Mouse (Mus musculus): ENCODE results near the gene Gal3st4. TPM values are rescaled to one million over a fixed set of nuclear protein-coding genes. Genes with fewer than 3 reads are reported as not detected.

The Gal3st4 gene
- polyA plus RNA-seq, 1 experiment from 2014 or later = 0.45 TPM

DNA sequence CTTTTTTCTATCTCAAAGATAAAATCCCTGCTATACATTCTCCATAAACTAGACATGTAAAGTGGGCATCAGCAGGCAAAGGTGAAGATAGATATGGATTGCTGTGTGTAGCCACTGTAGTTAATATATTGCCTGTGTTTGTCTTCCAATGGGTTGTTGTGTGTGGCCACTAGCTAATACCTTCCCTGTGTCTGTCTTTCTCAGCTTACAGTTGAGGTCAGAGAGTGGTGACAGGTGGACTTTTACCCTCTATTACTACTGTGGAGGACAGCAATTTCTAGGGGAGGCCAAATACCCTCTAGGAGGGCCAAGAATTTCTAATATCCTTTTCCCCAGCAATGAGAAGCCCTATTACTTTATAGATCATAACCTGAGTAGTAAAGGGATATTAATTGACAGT, 38.4 kb downstream of the Gal3st4 start:
- H3K4me3 ChIP-seq (ENCODE audit: low read length) = no peak overlapping the region
- no peaks in the 10 kb centered on the region for H3K9me3 ChIP-seq (replicated peaks; ENCODE audit: control insufficient read depth, low read length)
- no peak overlapping the region for H3K27ac ChIP-seq (ENCODE audit: low read length)
- H3K36me3 ChIP-seq (ENCODE audit: control insufficient read depth, insufficient read depth) = no peaks in the 10 kb centered on the region
- no peak overlapping the region for H3K4me2 ChIP-seq (ENCODE audit: low read depth, low read length)
- H3K27me3 ChIP-seq (ENCODE audit: control insufficient read depth, insufficient read depth, low read length) = no peaks in the 10 kb centered on the region
- ATAC-seq (replicated peaks; ENCODE audit: extremely low read depth, insufficient read depth, low FRiP score) = no peak
- no peak overlapping the region for H3K9ac ChIP-seq (ENCODE audit: low read length)
- H3K4me1 ChIP-seq (ENCODE audit: control insufficient read depth, insufficient read depth, low read length) = no peaks in the 10 kb centered on the region

DNA sequence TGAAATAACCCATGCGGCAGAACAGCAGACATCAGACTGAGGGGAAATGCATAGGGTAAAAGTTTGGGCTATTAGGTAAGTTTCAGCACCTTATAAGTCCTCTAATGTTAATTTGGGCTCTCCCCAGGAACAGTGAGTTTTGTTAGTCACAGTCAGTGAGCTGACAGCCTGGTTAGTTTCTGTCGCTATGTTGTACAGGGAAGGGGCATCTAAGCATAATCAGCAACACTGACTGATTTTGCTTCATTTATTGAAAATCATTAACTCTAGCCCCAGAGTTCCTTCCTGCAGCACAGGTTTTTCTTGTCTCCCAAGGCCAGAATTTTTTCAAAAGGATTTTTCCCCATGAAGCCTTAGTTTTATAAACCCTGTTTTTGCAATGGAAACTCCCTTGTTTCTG, 38.9 kb downstream of the Gal3st4 start:
- H3K36me3 ChIP-seq (ENCODE audit: control insufficient read depth, insufficient read depth) = no peaks in the 10 kb centered on the region
- WGBS = 87% methylated on average over 2 of the region's 2 CpGs
- H3K4me1 ChIP-seq (ENCODE audit: control insufficient read depth, insufficient read depth, low read length) = no peaks in the 10 kb centered on the region
- H3K27me3 ChIP-seq (ENCODE audit: control insufficient read depth, insufficient read depth, low read length) = no peaks in the 10 kb centered on the region
- H3K4me3 ChIP-seq (ENCODE audit: low read length) = no peak overlapping the region
- no peak overlapping the region for H3K9ac ChIP-seq (ENCODE audit: low read length)
- no peak overlapping the region for H3K4me2 ChIP-seq (ENCODE audit: low read depth, low read length)
- no peaks in the 10 kb centered on the region for H3K9me3 ChIP-seq (replicated peaks; ENCODE audit: control insufficient read depth, low read length)
- no peak overlapping the region for H3K27ac ChIP-seq (ENCODE audit: low read length)
- no peak for ATAC-seq (replicated peaks; ENCODE audit: extremely low read depth, insufficient read depth, low FRiP score)

DNA sequence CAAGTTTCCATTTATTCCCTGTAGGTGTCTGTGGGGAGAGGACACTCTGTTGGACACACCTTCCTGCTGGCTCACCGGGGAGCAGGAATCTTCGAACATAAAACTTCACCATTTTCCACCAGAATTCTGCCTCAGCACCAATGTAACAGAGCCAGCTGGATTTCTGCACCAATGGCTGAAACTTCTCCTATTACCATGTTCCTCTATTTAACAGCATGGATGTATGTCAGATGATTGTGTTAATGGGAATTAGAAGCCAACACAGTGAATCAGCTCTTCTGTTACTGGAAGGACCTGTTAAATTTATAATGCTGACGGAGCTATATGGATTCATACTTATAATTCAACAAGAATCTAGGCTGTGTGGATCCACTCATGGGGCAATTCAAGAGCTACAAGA, 43.1 kb downstream of the Gal3st4 start:
- 88% methylated on average over 3 of the region's 3 CpGs for WGBS
- no peak overlapping the region for H3K9ac ChIP-seq (ENCODE audit: low read length)
- no peak overlapping the region for H3K4me3 ChIP-seq (ENCODE audit: low read length)
- no peak overlapping the region for H3K27ac ChIP-seq (ENCODE audit: low read length)
- no peaks in the 10 kb centered on the region for H3K4me1 ChIP-seq (ENCODE audit: control insufficient read depth, insufficient read depth, low read length)
- H3K27me3 ChIP-seq (ENCODE audit: control insufficient read depth, insufficient read depth, low read length) = no peaks in the 10 kb centered on the region
- no peak for ATAC-seq (replicated peaks; ENCODE audit: extremely low read depth, insufficient read depth, low FRiP score)
- no peak overlapping the region for H3K4me2 ChIP-seq (ENCODE audit: low read depth, low read length)
- H3K36me3 ChIP-seq (ENCODE audit: control insufficient read depth, insufficient read depth) = no peaks in the 10 kb centered on the region
- H3K9me3 ChIP-seq (replicated peaks; ENCODE audit: control insufficient read depth, low read length) = no peaks in the 10 kb centered on the region

DNA sequence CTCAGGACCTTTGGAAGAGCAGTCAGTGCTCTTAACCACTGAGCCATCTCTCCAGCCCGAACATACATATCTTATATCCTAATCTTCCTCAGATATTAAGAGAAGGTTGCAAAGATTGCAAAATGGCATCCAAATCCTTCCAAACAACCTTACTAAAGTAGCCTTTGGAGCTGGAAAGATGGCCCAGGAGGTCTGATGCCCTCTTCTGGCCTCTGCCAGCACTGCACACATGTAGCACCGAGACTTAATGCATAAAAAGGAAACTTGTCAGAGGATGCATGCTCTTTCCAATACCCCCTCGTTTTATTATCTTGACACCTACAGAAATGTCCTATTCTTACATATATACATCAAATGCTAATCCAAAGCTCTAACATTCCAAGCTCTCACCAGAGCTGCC, 44.6 kb downstream of the Gal3st4 start:
- no peaks in the 10 kb centered on the region for H3K36me3 ChIP-seq (ENCODE audit: control insufficient read depth, insufficient read depth)
- H3K4me1 ChIP-seq (ENCODE audit: control insufficient read depth, insufficient read depth, low read length) = no peaks in the 10 kb centered on the region
- 55% methylated on average over 3 of the region's 3 CpGs for WGBS
- no peaks in the 10 kb centered on the region for H3K9me3 ChIP-seq (replicated peaks; ENCODE audit: control insufficient read depth, low read length)
- no peaks in the 10 kb centered on the region for H3K27me3 ChIP-seq (ENCODE audit: control insufficient read depth, insufficient read depth, low read length)
- H3K4me3 ChIP-seq (ENCODE audit: low read length) = no peak overlapping the region
- H3K4me2 ChIP-seq (ENCODE audit: low read depth, low read length) = no peak overlapping the region
- H3K9ac ChIP-seq (ENCODE audit: low read length) = no peak overlapping the region
- ATAC-seq (replicated peaks; ENCODE audit: extremely low read depth, insufficient read depth, low FRiP score) = no peak
- no peak overlapping the region for H3K27ac ChIP-seq (ENCODE audit: low read length)

DNA sequence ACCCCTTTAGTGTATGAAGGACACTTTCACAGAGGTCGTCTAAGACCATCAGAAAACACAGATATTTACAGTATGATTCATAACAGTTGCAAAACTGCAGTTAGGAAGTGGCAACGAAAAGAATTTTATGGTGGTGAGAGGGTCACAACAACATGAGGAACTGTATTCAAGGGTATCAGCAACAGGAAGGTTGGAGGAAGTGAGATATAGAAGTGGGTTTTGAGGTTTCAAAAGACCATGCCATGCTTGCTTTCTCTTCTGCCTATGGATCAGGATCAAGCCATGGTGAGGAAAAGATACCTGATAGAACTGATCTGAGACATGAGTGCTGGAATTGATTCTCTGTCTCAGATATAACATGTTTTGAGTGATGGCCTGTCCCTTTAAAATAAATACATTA, 45.3 kb downstream of the Gal3st4 start:
- ATAC-seq (replicated peaks; ENCODE audit: extremely low read depth, insufficient read depth, low FRiP score) = no peak
- 45% methylated on average over 2 of the region's 2 CpGs for WGBS
- H3K9ac ChIP-seq (ENCODE audit: low read length) = no peak overlapping the region
- H3K27me3 ChIP-seq (ENCODE audit: control insufficient read depth, insufficient read depth, low read length) = no peaks in the 10 kb centered on the region
- no peak overlapping the region for H3K4me2 ChIP-seq (ENCODE audit: low read depth, low read length)
- H3K36me3 ChIP-seq (ENCODE audit: control insufficient read depth, insufficient read depth) = no peaks in the 10 kb centered on the region
- no peaks in the 10 kb centered on the region for H3K9me3 ChIP-seq (replicated peaks; ENCODE audit: control insufficient read depth, low read length)
- H3K4me3 ChIP-seq (ENCODE audit: low read length) = no peak overlapping the region
- H3K27ac ChIP-seq (ENCODE audit: low read length) = no peak overlapping the region
- no peaks in the 10 kb centered on the region for H3K4me1 ChIP-seq (ENCODE audit: control insufficient read depth, insufficient read depth, low read length)

DNA sequence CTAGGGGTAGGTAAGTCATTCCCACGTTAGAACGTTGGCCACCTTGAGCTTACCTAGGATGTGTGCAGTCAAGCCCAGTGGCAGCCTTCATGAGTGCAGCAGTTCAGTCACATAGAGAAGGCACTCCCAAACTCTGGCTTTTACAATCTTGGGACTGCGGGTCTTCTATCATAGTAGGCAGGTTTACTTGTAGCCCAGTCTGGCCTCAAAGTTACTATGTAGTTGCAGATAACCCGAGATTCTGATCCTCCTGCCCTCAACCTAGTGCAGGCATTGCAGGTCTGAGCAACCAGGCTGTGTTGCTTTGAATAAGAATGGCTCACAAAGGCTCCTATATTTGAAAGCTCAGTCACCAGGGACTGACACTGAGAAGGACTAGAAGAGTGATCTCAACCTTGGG, 46.1 kb downstream of the Gal3st4 start:
- no peaks in the 10 kb centered on the region for H3K4me1 ChIP-seq (ENCODE audit: control insufficient read depth, insufficient read depth, low read length)

DNA sequence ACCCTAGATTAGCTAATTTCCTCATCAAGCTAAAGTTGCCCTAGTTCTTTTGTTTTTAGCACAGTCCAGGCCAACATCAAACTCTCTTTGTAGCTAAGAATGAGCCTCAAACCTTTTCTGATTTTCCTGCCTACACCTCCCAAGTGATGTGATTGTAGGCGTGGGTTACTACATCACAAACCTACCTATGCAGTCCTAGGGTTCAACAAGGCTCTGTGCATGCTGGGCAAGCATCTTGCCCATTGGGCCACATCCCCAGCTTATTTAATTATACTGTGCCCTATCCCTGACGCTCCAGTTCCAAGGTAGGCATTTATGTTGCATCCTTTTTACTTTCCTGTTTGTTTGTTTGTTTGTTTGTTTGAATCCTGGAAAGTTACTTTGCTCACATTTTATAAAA, 46.9 kb downstream of the Gal3st4 start, which contains the start of gene Nxpe5:
Nxpe5 (plus strand) TSS at position 199 of the 400 bp plus-strand sequence.
- Histone ChIP-seq H3K27ac (ENCODE audit: low read length) (no peak within 1 kb of the TSS), H3K4me3 (ENCODE audit: low read length) (no peak within 1 kb of the TSS), H3K4me1 (ENCODE audit: control insufficient read depth, insufficient read depth, low read length) (no peaks in the 10 kb centered on the region), H3K36me3 (ENCODE audit: control insufficient read depth, insufficient read depth) (no peaks in the 10 kb centered on the region), H3K4me2 (ENCODE audit: low read depth, low read length) (no peak within 1 kb of the TSS), H3K9ac (ENCODE audit: low read length) (no peak within 1 kb of the TSS), H3K27me3 (ENCODE audit: control insufficient read depth, insufficient read depth, low read length) (no peaks in the 10 kb centered on the region), H3K9me3 (replicated peaks; ENCODE audit: control insufficient read depth, low read length) (no peaks in the 10 kb centered on the region)
- ATAC-seq (replicated peaks; ENCODE audit: extremely low read depth, insufficient read depth, low FRiP score) = no peak
- 58% methylated on average over 2 of the region's 2 CpGs for WGBS

More for the DNA sequence above, 46.1 kb downstream of the Gal3st4 start:
- Histone ChIP-seq H3K27ac (ENCODE audit: low read length) (no peak overlapping the region), H3K36me3 (ENCODE audit: control insufficient read depth, insufficient read depth) (no peaks in the 10 kb centered on the region), H3K4me3 (ENCODE audit: low read length) (no peak overlapping the region), H3K27me3 (ENCODE audit: control insufficient read depth, insufficient read depth, low read length) (no peaks in the 10 kb centered on the region), H3K9ac (ENCODE audit: low read length) (no peak overlapping the region), H3K9me3 (replicated peaks; ENCODE audit: control insufficient read depth, low read length) (no peaks in the 10 kb centered on the region), H3K4me2 (ENCODE audit: low read depth, low read length) (no peak overlapping the region)
- WGBS = 75% methylated on average over 4 of the region's 4 CpGs
- no peak for ATAC-seq (replicated peaks; ENCODE audit: extremely low read depth, insufficient read depth, low FRiP score)

DNA sequence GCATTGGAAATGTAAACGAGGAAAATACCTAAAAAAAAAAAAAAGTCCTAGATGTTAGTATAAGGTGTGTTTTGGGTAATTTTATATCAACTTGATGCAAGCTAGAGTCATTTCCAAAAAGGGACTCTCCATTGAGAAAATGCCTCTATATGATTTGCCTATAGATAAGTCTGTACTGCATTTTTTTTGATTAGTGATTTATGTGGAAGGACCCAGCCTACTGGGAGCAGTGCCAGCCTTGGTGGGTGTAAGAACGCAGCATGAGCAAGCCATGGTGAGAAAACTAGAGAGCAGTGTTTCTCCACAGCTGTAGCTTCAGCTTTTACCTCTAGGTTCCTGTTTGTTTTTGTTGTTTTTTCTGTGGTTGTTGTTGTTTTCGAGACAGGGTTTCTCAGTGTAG, 49.4 kb downstream of the Gal3st4 start:
- no peak overlapping the region for H3K9ac ChIP-seq (ENCODE audit: low read length)
- H3K4me2 ChIP-seq (ENCODE audit: low read depth, low read length) = no peak overlapping the region
- H3K4me1 ChIP-seq (ENCODE audit: control insufficient read depth, insufficient read depth, low read length) = no peaks in the 10 kb centered on the region
- ATAC-seq (replicated peaks; ENCODE audit: extremely low read depth, insufficient read depth, low FRiP score) = no peak
- H3K4me3 ChIP-seq (ENCODE audit: low read length) = no peak overlapping the region
- 47% methylated on average over 3 of the region's 3 CpGs for WGBS
- H3K27ac ChIP-seq (ENCODE audit: low read length) = no peak overlapping the region
- no peaks in the 10 kb centered on the region for H3K9me3 ChIP-seq (replicated peaks; ENCODE audit: control insufficient read depth, low read length)
- H3K27me3 ChIP-seq (ENCODE audit: control insufficient read depth, insufficient read depth, low read length) = no peaks in the 10 kb centered on the region
- no peaks in the 10 kb centered on the region for H3K36me3 ChIP-seq (ENCODE audit: control insufficient read depth, insufficient read depth)

DNA sequence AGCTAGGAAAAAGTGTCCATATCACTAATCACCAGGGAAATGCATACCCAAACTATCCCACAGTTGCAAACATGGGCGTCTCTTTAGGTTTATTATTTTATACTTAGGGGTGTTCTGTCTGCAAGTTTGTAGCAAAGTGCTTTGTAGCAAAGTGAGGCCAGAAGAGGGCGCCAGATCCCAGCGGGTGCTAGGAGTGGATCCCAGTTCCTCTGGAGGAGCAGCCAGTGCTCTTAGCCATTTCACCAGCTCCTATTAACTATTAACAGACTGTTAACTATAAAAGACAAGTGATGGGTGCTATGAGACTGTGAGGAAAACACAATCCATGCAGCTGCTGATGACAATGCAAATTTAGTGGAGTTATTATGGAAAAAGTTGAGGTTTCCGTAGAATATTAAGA, 50.5 kb downstream of the Gal3st4 start:
- H3K36me3 ChIP-seq (ENCODE audit: control insufficient read depth, insufficient read depth) = no peaks in the 10 kb centered on the region
- no peaks in the 10 kb centered on the region for H3K9me3 ChIP-seq (replicated peaks; ENCODE audit: control insufficient read depth, low read length)
- no peak for ATAC-seq (replicated peaks; ENCODE audit: extremely low read depth, insufficient read depth, low FRiP score)
- H3K27me3 ChIP-seq (ENCODE audit: control insufficient read depth, insufficient read depth, low read length) = no peaks in the 10 kb centered on the region
- H3K4me1 ChIP-seq (ENCODE audit: control insufficient read depth, insufficient read depth, low read length) = no peaks in the 10 kb centered on the region
- H3K27ac ChIP-seq (ENCODE audit: low read length) = no peak overlapping the region
- no peak overlapping the region for H3K4me2 ChIP-seq (ENCODE audit: low read depth, low read length)
- H3K9ac ChIP-seq (ENCODE audit: low read length) = no peak overlapping the region
- H3K4me3 ChIP-seq (ENCODE audit: low read length) = no peak overlapping the region
- WGBS = 26% methylated on average over 4 of the region's 4 CpGs

DNA sequence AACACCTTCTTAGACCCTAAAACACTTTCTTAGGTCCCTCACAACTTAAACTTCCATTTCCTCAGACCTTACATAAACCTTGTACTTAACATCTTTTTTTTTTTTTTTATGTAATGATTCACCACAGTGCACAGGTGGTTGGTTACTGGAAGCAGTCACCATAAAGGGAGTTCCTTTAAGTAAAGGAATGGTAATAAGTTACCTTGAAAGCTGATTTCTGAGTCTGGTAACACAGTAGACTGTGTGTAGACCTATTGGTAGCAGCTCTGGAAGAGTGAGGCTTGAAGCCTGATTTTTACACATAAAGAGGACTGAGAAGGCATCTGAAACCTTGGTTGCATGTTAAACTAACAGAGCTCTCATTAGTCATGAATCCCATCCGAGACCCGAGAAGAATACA, 52.8 kb downstream of the Gal3st4 start:
- H3K9me3 ChIP-seq (replicated peaks; ENCODE audit: control insufficient read depth, low read length) = peaks cover 5% of the 10 kb centered on the region; the same call in 1 of the 2 replicates
- ATAC-seq (replicated peaks; ENCODE audit: extremely low read depth, insufficient read depth, low FRiP score) = no peak
- no peak overlapping the region for H3K9ac ChIP-seq (ENCODE audit: low read length)
- no peaks in the 10 kb centered on the region for H3K4me1 ChIP-seq (ENCODE audit: control insufficient read depth, insufficient read depth, low read length)
- H3K4me2 ChIP-seq (ENCODE audit: low read depth, low read length) = no peak overlapping the region
- H3K27ac ChIP-seq (ENCODE audit: low read length) = no peak overlapping the region
- H3K27me3 ChIP-seq (ENCODE audit: control insufficient read depth, insufficient read depth, low read length) = no peaks in the 10 kb centered on the region
- no peak overlapping the region for H3K4me3 ChIP-seq (ENCODE audit: low read length)
- no peaks in the 10 kb centered on the region for H3K36me3 ChIP-seq (ENCODE audit: control insufficient read depth, insufficient read depth)
- WGBS = 59% methylated on average over 2 of the region's 2 CpGs

Measured in heart, embryonic 16.5 days (tissue).